Mouse (Mus musculus) cerebellum, adult 2 months (tissue): ENCODE results near the gene Prkaa2. TPM values are rescaled to one million over a fixed set of nuclear protein-coding genes. Genes with fewer than 3 reads are reported as not detected.
"Not testable (repeated sequence)": the region's sequence is repeated elsewhere in the genome, so short reads cannot be mapped to it uniquely, and the experiment has no call there.

Experiments used
- DNase-seq, 2 experiments: peaks; one replicate each; pipeline ENCODE4 v3.0.0; 2021
- H3K27ac ChIP-seq: fragments of 200-500 bp; 2 replicates; pipeline ENCODE4 v1.5.1; 2012; ENCODE audit warnings: low read length, control low read depth, inconsistent platforms; ENCODE audit not compliant: insufficient read depth
- H3K27me3 ChIP-seq: fragments of 200-500 bp; 2 replicates; pipeline ENCODE4 v1.6.1; 2012; ENCODE audit warnings: inconsistent platforms, mild to moderate bottlenecking, low read length, moderate library complexity; ENCODE audit not compliant: control insufficient read depth, insufficient read depth
- H3K4me1 ChIP-seq: fragments of 200-500 bp; 2 replicates; pipeline ENCODE4 v1.6.1; 2011; ENCODE audit warnings: low read length; ENCODE audit not compliant: control insufficient read depth, insufficient read depth
- H3K4me3 ChIP-seq: fragments of 200-500 bp; replicated peaks from 2 replicates; pipeline ENCODE3; 2011; ENCODE audit warnings: mild to moderate bottlenecking, low read depth, low read length, control low read depth; ENCODE audit not compliant: insufficient read depth
- CTCF ChIP-seq: fragments of 200-500 bp; IDR thresholded peaks from 2 replicates; pipeline ENCODE4 v1.5.1; 2011; ENCODE audit warnings: low read depth, mild to moderate bottlenecking, control low read depth, low read length, moderate library complexity, borderline replicate concordance; ENCODE audit not compliant: insufficient read depth
- POLR2A ChIP-seq: fragments of 200-500 bp; IDR thresholded peaks from 2 replicates; pipeline ENCODE4 v1.6.1; 2011; ENCODE audit warnings: low read length, control low read depth, borderline replicate concordance; ENCODE audit not compliant: insufficient read depth
- WGBS: fragments of 180-500 bp; shearing (Covaris S2); methylation state at CpG from one replicate; pipeline ENCODE4 v1.1.7; 2018; 5-methylcytosine and 5-hydroxymethylcytosine counted together
- polyA plus RNA-seq: library from polyadenylated mRNA; depleted of rRNA; stranded (reverse); fragments of >200 nt; gene quantifications from 2 replicates; pipeline ENCODE4 v1.2.3, GENCODE M21; 2012

Gene Prkaa2
- polyA plus RNA-seq, 1 experiment = 7.5 TPM

GRCm38 (mm10) chr4:105033153-105033552, 76.5 kb downstream of the Prkaa2 start:
- Histone ChIP-seq H3K27me3 (no peaks in the 10 kb centered on the region), H3K4me1 (no peaks in the 10 kb centered on the region), H3K27ac (no peak overlapping the region), H3K4me3 (no peak overlapping the region)
- TF ChIP-seq CTCF = peak; percentile 58; the same call in 1 of the 2 replicates
- no peak for TF ChIP-seq POLR2A
- WGBS = 50% methylated on average over 7 of the region's 7 CpGs
- DNase-seq = peak; percentile 10 to 33

GRCm38 (mm10) chr4:105031104-105031503, 78.6 kb downstream of the Prkaa2 start:
- TF ChIP-seq CTCF = no peak
- no peak for TF ChIP-seq POLR2A
- DNase-seq = no peak
- Histone ChIP-seq H3K27ac (no peak overlapping the region), H3K4me3 (no peak overlapping the region), H3K27me3 (no peaks in the 10 kb centered on the region), H3K4me1 (no peaks in the 10 kb centered on the region)
- WGBS = 84% methylated on average over 8 of the region's 8 CpGs

GRCm38 (mm10) chr4:105027278-105027677, 82.4 kb downstream of the Prkaa2 start:
- TF ChIP-seq CTCF (no peak), POLR2A (no peak)
- no peak for DNase-seq
- Histone ChIP-seq H3K4me3 (no peak overlapping the region), H3K27me3 (no peaks in the 10 kb centered on the region), H3K27ac (no peak overlapping the region), H3K4me1 (no peaks in the 10 kb centered on the region)
- 81% methylated on average over 6 of the region's 6 CpGs for WGBS

- WGBS = 66% methylated on average over 4 of the region's 4 CpGs
- no peak for DNase-seq
- H3K4me3 ChIP-seq = no peak overlapping the region
- no peaks in the 10 kb centered on the region for H3K27me3 ChIP-seq
- H3K27ac ChIP-seq = no peak overlapping the region
- no peak for TF ChIP-seq POLR2A
- no peak for TF ChIP-seq CTCF
- H3K4me1 ChIP-seq = no peaks in the 10 kb centered on the region
Observed at GRCm38 (mm10) chr4:105016006-105016613, 93.6 kb downstream of the Prkaa2 start.

- Histone ChIP-seq H3K27me3 (no peaks in the 10 kb centered on the region), H3K4me1 (no peaks in the 10 kb centered on the region), H3K27ac (no peak overlapping the region), H3K4me3 (no peak overlapping the region)
- DNase-seq = no peak
- WGBS = 66% methylated on average over 6 of the region's 6 CpGs
- TF ChIP-seq CTCF = no peak
Observed at GRCm38 (mm10) chr4:105015496-105015895, 94.2 kb downstream of the Prkaa2 start.

GRCm38 (mm10) chr4:105013718-105014117, 96.0 kb downstream of the Prkaa2 start:
- no peak for TF ChIP-seq POLR2A
- TF ChIP-seq CTCF = no peak
- WGBS = 91% methylated on average over 7 of the region's 7 CpGs
- Histone ChIP-seq H3K27me3 (no peaks in the 10 kb centered on the region), H3K4me1 (no peaks in the 10 kb centered on the region), H3K4me3 (no peak overlapping the region), H3K27ac (no peak overlapping the region)
- DNase-seq = no peak

- Histone ChIP-seq H3K4me1 (no peaks in the 10 kb centered on the region), H3K4me3 (no peak overlapping the region), H3K27ac (no peak overlapping the region), H3K27me3 (no peaks in the 10 kb centered on the region)
- no peak for TF ChIP-seq CTCF
- TF ChIP-seq POLR2A = no peak
- DNase-seq = no peak
- 94% methylated on average over 4 of the region's 4 CpGs for WGBS
Observed at GRCm38 (mm10) chr4:105007360-105008018, 102.2 kb downstream of the Prkaa2 start.

- H3K4me3 ChIP-seq, H3K27ac ChIP-seq, H3K27me3 ChIP-seq, H3K4me1 ChIP-seq, DNase-seq: not testable (repeated sequence)
- WGBS = 82% methylated on average over 12 of the region's 12 CpGs
Observed at GRCm38 (mm10) chr4:105004649-105005048, 105.0 kb downstream of the Prkaa2 start.

- DNase-seq = no peak
- TF ChIP-seq POLR2A = no peak
- no peak for TF ChIP-seq CTCF
- H3K27me3 ChIP-seq = no peaks in the 10 kb centered on the region
- WGBS = 59% methylated on average over 8 of the region's 8 CpGs
- no peak overlapping the region for H3K27ac ChIP-seq
- H3K4me3 ChIP-seq = no peak overlapping the region
- H3K4me1 ChIP-seq = no peaks in the 10 kb centered on the region
Observed at GRCm38 (mm10) chr4:105004135-105004534, 105.6 kb downstream of the Prkaa2 start.
